Mouse (Mus musculus) MEL-GATA-1-ER (cell line): Measurements from ENCODE around the gene Gm14443.
"Not testable (repeated sequence)": the region's sequence is repeated elsewhere in the genome, so short reads cannot be mapped to it uniquely, and the experiment has no call there.

Source experiments
- DNase-seq: peaks from one replicate; pipeline ENCODE4 v3.0.0-alpha.2; 2012; ENCODE audit warnings: low read depth; ENCODE audit errors: extremely low read depth

Gm14443 gene

GRCm38 (mm10) chr2:175175401-175176180 is at the start of gene Gm14443:
TSS of gene Gm14443 (minus strand) at chr2:175175871.
- not testable (repeated sequence) for DNase-seq

- DNase-seq, result not testable (repeated sequence)
Measured at GRCm38 (mm10) chr2:175206732-175207131, 31.1 kb upstream of the Gm14443 start, which contains the start of gene Gm14391. TSS of gene Gm14391 (minus strand) at chr2:175206917.

GRCm38 (mm10) chr2:175179008-175179407 is 3.3 kb upstream of the Gm14443 start:
- DNase-seq, result not testable (repeated sequence)

GRCm38 (mm10) chr2:175176312-175176711 is 641 bp upstream of the Gm14443 start:
- no peak for DNase-seq

- not testable (repeated sequence) for DNase-seq
Measured at GRCm38 (mm10) chr2:175174058-175174457, 1.6 kb downstream of the Gm14443 start.

GRCm38 (mm10) chr2:175172906-175173595 is 2.6 kb downstream of the Gm14443 start:
- DNase-seq, result not testable (repeated sequence)

- DNase-seq, result no peak
Measured at GRCm38 (mm10) chr2:175172123-175172522, 3.5 kb downstream of the Gm14443 start.

- DNase-seq, result not testable (repeated sequence)
Measured at GRCm38 (mm10) chr2:175166870-175167269, 8.8 kb downstream of the Gm14443 start.

GRCm38 (mm10) chr2:175165110-175165509 is 10.6 kb downstream of the Gm14443 start:
- not testable (repeated sequence) for DNase-seq

GRCm38 (mm10) chr2:175161438-175161837 is 14.2 kb downstream of the Gm14443 start:
- DNase-seq, result not testable (repeated sequence)

GRCm38 (mm10) chr2:175158642-175159041 is 17.0 kb downstream of the Gm14443 start:
- no peak for DNase-seq

GRCm38 (mm10) chr2:175156696-175157095 is 19.0 kb downstream of the Gm14443 start:
- no peak for DNase-seq

GRCm38 (mm10) chr2:175141993-175142295 is 33.7 kb downstream of the Gm14443 start, which contains the start of gene Gm14399:
TSS of gene Gm14399 (minus strand) at chr2:175142012.
- not testable (repeated sequence) for DNase-seq

GRCm38 (mm10) chr2:175141118-175141992 is 34.3 kb downstream of the Gm14443 start:
- not testable (repeated sequence) for DNase-seq

GRCm38 (mm10) chr2:175140624-175141023 is 35.0 kb downstream of the Gm14443 start:
- DNase-seq, result not testable (repeated sequence)
